Mouse (Mus musculus): ENCODE measurements around the gene Lrrc36. TPM values are rescaled to one million over a fixed set of nuclear protein-coding genes. Genes with fewer than 3 reads are reported as not detected.

Lrrc36 gene
- total and polyA plus RNA-seq, 3 experiments, result 0.19 to 0.34 (median 0.26) TPM

- H3K4me3 ChIP-seq (replicated peaks in 1 of 3; ENCODE audit: low read depth in 2 of 3, low read length in 2 of 3, poor library complexity in 1 of 3), result no peak overlapping the region
- no peaks in the 10 kb centered on the region for H3K27me3 ChIP-seq (replicated peaks)
- dilution Hi-C loops (cut with MboI; ENCODE audit: extremely low pct_ligation_motif_present, extremely low pct_unique_long_range_greater_than_20kb, low sequenced_read_pairs), result no loop called here
- TF ChIP-seq POLR2AphosphoS2 (IDR thresholded peaks at IDR 0.05; ENCODE audit: low read depth, low read length), result no peak
- TF ChIP-seq IRF4 (IDR thresholded peaks at IDR 0.05; ENCODE audit: low read depth, low read length), result no peak
- no peak for TF ChIP-seq PAX5 (IDR thresholded peaks at IDR 0.05; ENCODE audit: low read length)
- no peak for TF ChIP-seq USF1 (IDR thresholded peaks at IDR 0.05; ENCODE audit: low read depth, low read length)
- no peak for TF ChIP-seq TCF12 (IDR thresholded peaks at IDR 0.05; ENCODE audit: low read depth, low read length)
- no peak for TF ChIP-seq SIN3A (IDR thresholded peaks at IDR 0.05; ENCODE audit: low read length)
- TF ChIP-seq CTCF (conservative IDR thresholded peaks at IDR 0.05 in 1 of 2, IDR thresholded peaks at IDR 0.05 in 1 of 2; ENCODE audit: low read depth in 2 of 2, low read length in 2 of 2), result no peak
- TF ChIP-seq USF2 (conservative IDR thresholded peaks at IDR 0.05; ENCODE audit: low read depth, low read length), result no peak
- no peak for TF ChIP-seq ELF1 (IDR thresholded peaks at IDR 0.05; ENCODE audit: low read depth, low read length)
- no peak for TF ChIP-seq HCFC1 (IDR thresholded peaks at IDR 0.05; ENCODE audit: low read depth, low read length)
- TF ChIP-seq MYC (IDR thresholded peaks at IDR 0.05; ENCODE audit: low read depth, low read length), result no peak
- no peak for TF ChIP-seq RCOR1 (conservative IDR thresholded peaks at IDR 0.05; ENCODE audit: low read depth, low read length)
- TF ChIP-seq GABPA (IDR thresholded peaks at IDR 0.05; ENCODE audit: insufficient replicate concordance, low read depth, low read length), result no peak
- TF ChIP-seq KAT2A (IDR thresholded peaks at IDR 0.05; ENCODE audit: insufficient replicate concordance, low read length), result no peak
- TF ChIP-seq MAFK (IDR thresholded peaks at IDR 0.05; ENCODE audit: insufficient replicate concordance, low read length), result no peak
- TF ChIP-seq CHD2 (IDR thresholded peaks at IDR 0.05; ENCODE audit: low read length), result no peak
- TF ChIP-seq JUN (IDR thresholded peaks at IDR 0.05; ENCODE audit: insufficient read depth, low read depth, low read length), result no peak
- H3K4me2 ChIP-seq (ENCODE audit: insufficient read depth, low read depth, poor library complexity, severe bottlenecking), result no peak overlapping the region
- in situ Hi-C loops (cut with MboI; ENCODE audit: low pct_ligation_motif_present, low pct_unique_long_range_greater_than_20kb, low sequenced_read_pairs), result loop anchor here (5.0 to 10.0 kb wide), 2 partner anchors 37 to 109 kb away; no protein-coding TSS in a partner anchor
- H3K9me3 ChIP-seq (replicated peaks; ENCODE audit: low read length), result no peaks in the 10 kb centered on the region
- no peak overlapping the region for H3K27ac ChIP-seq (ENCODE audit: insufficient read depth, low read depth)
- H3K79me2 ChIP-seq (replicated peaks; ENCODE audit: control insufficient read depth, extremely low read depth, insufficient read depth, poor library complexity, severe bottlenecking), result no peaks in the 10 kb centered on the region
- H3K9ac ChIP-seq (ENCODE audit: insufficient read depth, low read depth), result no peak overlapping the region
- H3K4me1 ChIP-seq (ENCODE audit: control insufficient read depth in 1 of 2, insufficient read depth in 2 of 2), result no peaks in the 10 kb centered on the region
- H3K36me3 ChIP-seq (replicated peaks in 1 of 2; ENCODE audit: control insufficient read depth in 1 of 2, insufficient read depth in 1 of 2, low read length in 1 of 2), result peaks cover 0 to 27% of the 10 kb centered on the region in 2 experiments
- DNase-seq (ENCODE audit: extremely low read depth), result no peak
Measured at GRCm38 (mm10) chr8:105473816-105474606, 60.6 kb downstream of the Lrrc36 start.

- no peaks in the 10 kb centered on the region for H3K27me3 ChIP-seq (replicated peaks)
- H3K9me3 ChIP-seq (replicated peaks; ENCODE audit: low read length), result no peaks in the 10 kb centered on the region
- no peaks in the 10 kb centered on the region for H3K79me2 ChIP-seq (replicated peaks; ENCODE audit: control insufficient read depth, extremely low read depth, insufficient read depth, poor library complexity, severe bottlenecking)
- no peak overlapping the region for H3K4me3 ChIP-seq (replicated peaks in 1 of 3; ENCODE audit: low read depth in 2 of 3, low read length in 2 of 3, poor library complexity in 1 of 3)
- no peak overlapping the region for H3K27ac ChIP-seq (ENCODE audit: insufficient read depth, low read depth)
- in situ Hi-C loops (cut with MboI; ENCODE audit: low pct_ligation_motif_present, low pct_unique_long_range_greater_than_20kb, low sequenced_read_pairs) (loop anchor here (5.0 to 10.0 kb wide), 2 partner anchors 37 to 110 kb away; no protein-coding TSS in a partner anchor), dilution Hi-C loops (cut with MboI; ENCODE audit: extremely low pct_ligation_motif_present, extremely low pct_unique_long_range_greater_than_20kb, low sequenced_read_pairs) (no loop called here)
- no peak overlapping the region for H3K9ac ChIP-seq (ENCODE audit: insufficient read depth, low read depth)
- peaks cover 0 to 27% of the 10 kb centered on the region in 2 experiments for H3K36me3 ChIP-seq (replicated peaks in 1 of 2; ENCODE audit: control insufficient read depth in 1 of 2, insufficient read depth in 1 of 2, low read length in 1 of 2)
- TF ChIP-seq TBP (conservative IDR thresholded peaks at IDR 0.05; ENCODE audit: low read depth, low read length) (no peak), USF2 (conservative IDR thresholded peaks at IDR 0.05; ENCODE audit: low read depth, low read length) (no peak), MAX (IDR thresholded peaks at IDR 0.05; ENCODE audit: low read length) (no peak), GABPA (IDR thresholded peaks at IDR 0.05; ENCODE audit: insufficient replicate concordance, low read depth, low read length) (no peak), MAZ (IDR thresholded peaks at IDR 0.05; ENCODE audit: low read depth, low read length) (no peak), TCF12 (IDR thresholded peaks at IDR 0.05; ENCODE audit: low read depth, low read length) (no peak), ZKSCAN1 (IDR thresholded peaks at IDR 0.05; ENCODE audit: borderline replicate concordance, low read depth, low read length) (no peak), MEF2A (IDR thresholded peaks at IDR 0.05; ENCODE audit: borderline replicate concordance, low read depth, low read length) (no peak), MAFK (IDR thresholded peaks at IDR 0.05; ENCODE audit: insufficient replicate concordance, low read length) (no peak), SIN3A (IDR thresholded peaks at IDR 0.05; ENCODE audit: low read length) (no peak), JUN (IDR thresholded peaks at IDR 0.05; ENCODE audit: insufficient read depth, low read depth, low read length) (no peak), E2F4 (IDR thresholded peaks at IDR 0.05; ENCODE audit: insufficient replicate concordance, low read depth, low read length) (no peak), HCFC1 (IDR thresholded peaks at IDR 0.05; ENCODE audit: low read depth, low read length) (no peak), CHD1 (IDR thresholded peaks at IDR 0.05; ENCODE audit: low read depth, low read length) (no peak), POLR2A (IDR thresholded peaks at IDR 0.05; ENCODE audit: low read depth, low read length) (no peak), CHD2 (IDR thresholded peaks at IDR 0.05; ENCODE audit: low read length) (no peak)
- no peak overlapping the region for H3K4me2 ChIP-seq (ENCODE audit: insufficient read depth, low read depth, poor library complexity, severe bottlenecking)
- DNase-seq (ENCODE audit: extremely low read depth), result no peak
- H3K4me1 ChIP-seq (ENCODE audit: control insufficient read depth in 1 of 2, insufficient read depth in 2 of 2), result no peaks in the 10 kb centered on the region
Measured at GRCm38 (mm10) chr8:105474680-105475079, 61.3 kb downstream of the Lrrc36 start.
